Mouse (Mus musculus): ENCODE data around the gene Edar. TPM values are rescaled to one million over a fixed set of nuclear protein-coding genes. Genes with fewer than 3 reads are reported as not detected.

Gene Edar
- polyA plus RNA-seq, 1 experiment from 2014 or later: 1.4 TPM

GRCm38 (mm10) chr10:58651270-58652042, 24.0 kb downstream of the Edar start:
- DNase-seq (ENCODE audit: low spot score): no peak

- no peak for DNase-seq (ENCODE audit: low spot score)
These were observed 26.7 kb downstream of the Edar start for GRCm38 (mm10) chr10:58648787-58649186.

DNA sequence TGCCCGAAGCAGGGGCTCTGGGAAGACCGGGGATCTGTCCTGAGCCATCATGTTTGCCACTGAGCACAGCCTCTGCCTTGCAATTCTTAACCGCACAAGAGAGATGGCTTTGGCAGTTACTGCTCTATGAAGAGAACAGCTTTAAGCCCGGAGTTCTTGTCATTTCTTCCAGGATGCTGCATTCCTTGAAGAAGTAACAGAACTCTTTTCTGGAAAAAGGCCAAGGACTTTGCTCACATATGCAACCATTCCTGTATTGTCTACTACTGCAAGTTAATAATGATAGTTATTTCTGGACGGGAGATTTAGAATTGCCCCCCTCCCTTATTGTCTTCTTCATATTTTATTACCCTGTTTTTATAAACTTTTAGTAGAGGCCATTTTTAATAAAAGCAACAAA, 30.8 kb downstream of the Edar start:
- DNase-seq (ENCODE audit: low spot score): no peak

- no peak for DNase-seq (ENCODE audit: low spot score)
These were observed 31.3 kb downstream of the Edar start for GRCm38 (mm10) chr10:58644194-58644593.

DNA sequence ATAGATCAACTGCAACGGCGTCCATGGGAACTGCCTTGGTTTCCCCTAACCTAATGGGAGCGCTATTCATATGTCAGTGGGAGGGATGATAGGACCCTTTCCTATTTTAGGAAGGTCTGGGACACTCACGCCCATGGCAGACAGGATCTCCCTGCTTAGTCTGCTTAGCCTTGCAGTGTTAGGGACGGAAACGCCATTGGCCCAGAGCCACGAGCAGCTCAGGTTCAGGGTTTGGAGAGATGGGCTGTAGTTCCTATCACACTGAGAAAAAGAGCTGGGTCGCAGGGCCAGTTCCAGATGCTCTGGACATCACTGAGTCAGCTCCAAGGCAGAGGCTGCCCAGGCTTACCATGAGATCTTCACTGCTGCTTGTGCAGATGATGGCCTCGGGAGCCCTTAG, 32.5 kb downstream of the Edar start:
- DNase-seq (ENCODE audit: low spot score): no peak

DNA sequence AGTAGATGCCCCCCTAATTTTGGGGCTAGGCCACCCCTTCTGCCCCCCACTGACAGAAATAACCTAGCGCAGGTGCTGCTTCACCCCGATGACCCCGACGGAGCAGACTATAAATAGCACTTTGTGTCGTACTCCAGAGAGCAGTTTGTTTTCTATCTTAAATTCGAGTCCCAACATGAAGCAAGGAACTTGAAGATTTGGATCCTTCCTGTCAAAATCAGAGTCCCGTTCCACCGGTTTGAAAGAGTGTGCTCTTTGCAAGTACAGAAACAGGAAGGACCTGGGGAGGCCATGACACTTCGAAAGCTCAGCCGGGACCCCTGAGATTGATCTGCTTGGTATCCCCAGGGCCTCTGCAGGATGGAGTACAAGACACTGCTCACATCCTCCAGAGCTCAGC, 33.8 kb downstream of the Edar start:
- no peak for DNase-seq (ENCODE audit: low spot score)

DNA sequence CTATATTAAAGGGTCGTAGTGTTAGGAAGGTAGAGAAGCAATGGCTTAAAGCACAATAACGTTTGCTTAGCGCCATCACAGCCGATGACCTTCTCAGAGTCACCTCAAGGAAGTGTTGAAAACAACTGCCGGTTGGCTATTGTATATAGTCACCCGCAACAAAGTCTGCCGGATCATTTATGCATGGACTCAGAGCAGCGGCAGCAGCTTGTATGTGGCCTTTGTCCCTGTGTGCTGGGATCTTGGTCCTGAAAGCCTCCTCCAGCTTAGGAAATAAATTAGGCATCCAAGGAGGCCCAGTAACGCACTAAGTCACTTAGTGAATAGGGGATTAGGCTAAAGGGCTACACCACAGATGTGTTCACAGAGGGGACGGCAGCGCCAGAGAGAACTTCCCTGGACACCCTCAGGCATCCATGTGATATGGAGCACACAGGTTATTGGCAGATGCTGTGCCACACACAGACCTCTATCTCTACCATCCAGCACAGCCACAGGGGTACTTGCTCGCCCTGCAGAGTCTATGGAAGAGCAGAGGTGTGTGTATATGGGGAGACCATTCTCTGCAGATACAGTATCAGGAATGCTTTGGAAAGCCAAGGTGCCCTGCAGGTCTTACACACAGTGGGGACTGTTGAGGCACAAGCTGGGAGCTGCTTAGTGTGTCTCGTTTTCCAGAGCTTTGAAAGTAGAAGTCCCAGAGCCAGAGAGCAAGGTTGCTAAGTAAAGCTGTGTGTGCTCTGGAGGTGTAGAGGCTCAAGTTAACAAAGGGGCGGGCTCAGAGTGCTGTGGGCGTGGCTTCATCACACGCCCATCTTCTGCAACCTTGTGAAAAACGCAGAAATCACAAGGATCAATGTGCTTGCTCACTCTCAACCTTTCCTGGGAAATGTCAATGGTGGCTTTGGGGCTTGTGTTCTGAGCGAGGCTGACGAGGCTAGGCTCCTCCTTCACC, 34.7 kb downstream of the Edar start:
- no peak for DNase-seq (ENCODE audit: low spot score)

DNA sequence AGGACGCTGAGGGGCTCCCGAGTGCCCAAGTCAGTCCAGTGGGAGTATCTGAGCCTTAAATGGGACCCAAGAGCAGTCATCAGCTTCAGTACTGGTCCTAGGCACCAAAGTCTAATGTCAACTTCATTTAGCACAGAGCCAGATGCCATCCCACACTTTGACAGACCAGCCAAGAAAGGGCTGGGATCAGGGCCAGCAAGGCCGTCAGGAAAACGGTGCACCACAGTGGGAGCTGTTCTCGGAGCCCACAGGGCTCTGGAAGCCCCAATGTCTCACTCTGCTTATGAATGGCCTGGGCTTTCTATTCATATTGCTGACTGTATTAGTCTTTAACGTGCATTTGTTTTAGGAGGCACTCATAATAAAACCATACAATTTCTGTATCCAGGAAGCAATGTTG, 36.2 kb downstream of the Edar start:
- no peak for DNase-seq (ENCODE audit: low spot score)

DNA sequence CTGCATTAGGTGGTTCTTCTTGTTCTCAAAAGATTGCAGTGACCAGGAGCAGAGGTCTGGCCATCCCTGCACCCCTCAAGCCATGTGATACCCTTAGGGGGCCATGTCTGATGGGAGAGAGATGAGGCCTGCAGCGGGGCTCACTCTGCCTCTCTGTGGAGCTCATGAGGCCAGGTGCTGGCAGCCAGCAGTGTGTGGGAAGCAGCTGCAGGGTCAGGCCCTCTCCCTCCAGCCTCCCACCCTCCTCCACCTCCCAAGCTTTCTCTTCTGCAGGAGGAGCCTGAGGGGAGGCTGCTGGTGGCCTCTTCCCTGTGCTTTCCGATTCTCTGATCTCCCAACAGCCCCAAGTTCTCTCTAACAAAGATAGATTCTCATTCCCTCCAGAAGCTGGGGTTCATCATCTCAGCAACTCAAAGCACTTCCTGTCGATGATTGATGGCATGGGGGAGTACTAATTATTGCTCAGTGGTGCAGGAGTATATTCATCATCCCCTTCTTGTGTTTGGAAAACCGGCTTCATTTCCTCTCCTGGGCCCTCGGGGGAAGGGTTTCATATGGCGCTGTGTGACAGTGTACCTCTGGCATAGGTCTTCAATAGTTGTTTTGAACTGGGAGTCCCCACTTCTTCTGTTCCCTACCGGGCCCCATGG, 38.9 kb downstream of the Edar start:
- DNase-seq (ENCODE audit: low spot score): no peak

DNA sequence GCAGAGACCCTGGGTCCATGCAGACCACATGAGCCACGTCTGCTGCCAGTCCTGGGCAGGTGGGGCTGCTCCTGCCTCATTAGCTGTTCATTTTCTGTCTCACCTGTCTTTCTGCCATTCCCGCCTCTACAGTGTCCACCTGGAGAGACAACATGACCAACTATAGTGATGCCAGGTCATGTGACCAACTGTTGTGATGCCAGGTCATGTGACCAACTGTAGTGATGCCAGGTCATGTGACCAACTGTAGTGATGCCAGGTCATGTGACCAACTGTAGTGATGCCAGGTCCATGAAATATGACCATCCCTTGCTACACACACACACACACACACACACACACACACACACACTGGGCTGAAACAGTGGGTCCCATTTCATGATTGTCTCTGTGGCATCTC, 41.9 kb downstream of the Edar start:
- DNase-seq (ENCODE audit: low spot score): no peak

GRCm38 (mm10) chr10:58627569-58627968, 47.9 kb downstream of the Edar start:
- DNase-seq (ENCODE audit: low spot score): no peak

DNA sequence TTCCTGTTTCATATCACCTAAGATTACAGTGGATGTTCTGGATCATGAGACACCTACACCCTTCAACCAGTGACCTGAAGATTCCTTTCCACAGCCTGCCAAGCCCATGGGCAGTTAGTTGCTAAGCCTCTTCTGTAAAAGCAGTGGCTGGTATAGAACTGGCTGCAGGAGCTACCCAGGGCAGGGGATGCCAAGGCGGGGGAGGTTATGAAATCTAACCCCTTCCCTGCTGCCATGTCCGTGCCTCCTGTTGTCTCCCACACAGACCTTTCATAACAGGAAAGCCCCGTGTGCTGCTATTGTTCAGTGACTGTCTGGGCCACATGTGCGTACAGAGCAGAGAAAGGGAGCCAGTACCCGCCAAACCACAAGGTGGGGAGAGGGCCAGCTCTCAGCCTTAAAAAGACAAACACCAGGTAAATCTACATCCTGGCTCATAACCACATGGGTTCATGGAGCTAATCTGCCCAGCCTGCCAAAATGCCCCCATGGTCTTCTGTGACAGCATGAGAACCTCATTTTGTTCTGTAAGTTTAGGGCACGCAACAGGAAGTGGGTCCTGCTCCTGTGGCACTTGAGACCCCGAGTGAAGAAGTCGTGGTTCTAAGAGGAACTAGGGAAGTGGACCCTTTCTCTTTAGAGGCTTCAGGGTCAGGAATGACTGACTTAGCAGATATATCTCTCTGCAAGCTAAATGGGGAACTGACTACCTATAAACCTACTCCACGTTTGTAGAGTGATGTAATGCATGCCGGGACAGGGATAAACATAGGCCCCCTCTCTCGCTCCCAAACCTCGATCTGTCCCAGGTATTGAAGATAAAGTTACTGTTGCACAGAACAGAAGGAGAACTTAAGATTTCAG, 50.4 kb downstream of the Edar start:
- DNase-seq (ENCODE audit: low spot score): no peak

DNA sequence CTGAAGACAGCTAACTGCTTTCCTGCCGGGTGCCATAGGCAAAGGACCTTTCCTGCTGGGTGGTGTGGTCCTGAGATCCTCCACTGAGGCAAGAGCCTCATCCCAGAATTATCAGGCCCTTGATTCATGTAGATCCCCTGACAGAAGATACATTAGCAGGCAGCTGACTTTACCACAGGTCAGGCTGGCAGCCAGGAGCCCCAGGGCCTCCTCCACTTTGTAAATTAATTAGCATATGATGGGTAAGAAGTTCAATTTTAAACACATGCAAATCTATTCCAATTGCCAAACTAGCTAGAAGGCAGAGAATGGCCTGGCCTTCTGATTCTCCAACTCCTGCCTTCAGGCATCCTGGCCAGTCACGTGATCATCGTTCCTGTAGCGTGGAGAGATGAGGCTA, 56.2 kb downstream of the Edar start:
- DNase-seq (ENCODE audit: low spot score): no peak

DNA sequence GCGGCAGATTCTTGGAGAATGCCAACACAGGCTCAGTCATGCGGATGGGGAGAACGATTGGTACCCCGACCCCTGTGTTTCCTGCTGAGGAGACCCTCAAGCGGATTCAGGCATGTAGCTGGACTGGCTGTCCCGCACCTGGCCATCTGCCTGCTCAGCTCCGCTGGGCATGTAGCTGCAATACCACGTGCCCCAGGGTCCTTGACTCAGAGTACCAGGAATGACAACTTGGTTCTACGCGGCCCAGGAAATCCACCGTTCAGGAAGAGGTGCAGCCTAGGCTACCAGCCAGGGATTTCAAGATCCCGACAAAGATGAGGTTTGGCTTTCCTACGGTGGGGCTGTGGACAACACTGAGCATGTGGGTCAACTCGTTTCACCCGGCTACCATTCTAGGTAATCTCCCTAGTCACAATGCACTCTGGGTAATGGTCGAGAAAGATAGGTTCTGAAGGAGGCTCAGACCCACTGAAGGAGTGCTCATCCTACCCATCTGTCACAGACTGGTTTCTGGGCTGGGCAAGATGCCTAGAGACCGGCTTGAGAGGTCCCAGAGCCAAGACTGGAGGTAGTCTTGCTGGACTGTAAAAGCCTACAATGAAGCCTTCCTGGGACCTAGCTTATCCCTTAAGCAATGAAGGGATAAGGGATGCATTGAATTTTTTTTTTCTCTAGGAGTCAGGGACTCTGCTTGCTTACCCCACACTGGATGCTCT, 56.8 kb downstream of the Edar start:
- DNase-seq (ENCODE audit: low spot score): no peak

DNA sequence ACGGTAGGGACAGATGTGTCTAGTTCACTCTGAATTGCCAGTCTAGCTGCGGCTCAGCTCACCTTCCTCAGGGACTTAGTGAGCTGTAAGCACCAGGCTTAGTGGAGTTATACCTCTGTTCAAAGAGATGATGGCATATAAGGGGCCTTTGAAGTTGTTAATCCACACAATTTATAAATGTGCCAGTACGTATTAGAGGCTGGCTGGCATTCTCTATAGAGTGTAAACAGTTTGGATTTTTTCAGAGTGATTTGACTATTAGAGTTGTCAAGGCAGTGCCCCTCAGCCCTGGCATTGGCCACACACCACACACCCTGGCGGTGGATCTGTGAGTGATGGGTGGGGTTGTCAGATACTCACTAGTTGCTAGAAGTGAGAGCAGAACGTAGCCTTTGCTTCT, 58.9 kb downstream of the Edar start:
- DNase-seq (ENCODE audit: low spot score): no peak

DNA sequence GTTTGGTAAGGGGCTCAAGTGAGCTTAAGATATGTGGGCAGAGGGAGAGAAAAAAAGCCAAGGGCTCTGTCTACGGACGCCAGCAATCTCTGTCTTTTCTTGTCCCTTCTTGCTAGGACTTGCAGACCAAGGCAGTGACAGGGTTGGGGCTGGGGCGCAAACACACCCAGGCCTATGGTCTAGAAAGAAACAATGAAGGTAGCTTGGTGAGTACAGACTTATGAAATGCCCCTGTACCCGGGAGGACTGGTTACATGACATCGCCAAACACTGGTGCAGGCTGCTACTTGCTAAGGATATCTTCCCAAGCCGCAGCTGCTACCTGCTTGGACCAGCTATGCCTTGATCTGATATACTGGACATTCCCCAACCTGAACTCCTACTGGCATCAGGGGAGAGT, 60.9 kb downstream of the Edar start:
- no peak for DNase-seq (ENCODE audit: low spot score)

DNA sequence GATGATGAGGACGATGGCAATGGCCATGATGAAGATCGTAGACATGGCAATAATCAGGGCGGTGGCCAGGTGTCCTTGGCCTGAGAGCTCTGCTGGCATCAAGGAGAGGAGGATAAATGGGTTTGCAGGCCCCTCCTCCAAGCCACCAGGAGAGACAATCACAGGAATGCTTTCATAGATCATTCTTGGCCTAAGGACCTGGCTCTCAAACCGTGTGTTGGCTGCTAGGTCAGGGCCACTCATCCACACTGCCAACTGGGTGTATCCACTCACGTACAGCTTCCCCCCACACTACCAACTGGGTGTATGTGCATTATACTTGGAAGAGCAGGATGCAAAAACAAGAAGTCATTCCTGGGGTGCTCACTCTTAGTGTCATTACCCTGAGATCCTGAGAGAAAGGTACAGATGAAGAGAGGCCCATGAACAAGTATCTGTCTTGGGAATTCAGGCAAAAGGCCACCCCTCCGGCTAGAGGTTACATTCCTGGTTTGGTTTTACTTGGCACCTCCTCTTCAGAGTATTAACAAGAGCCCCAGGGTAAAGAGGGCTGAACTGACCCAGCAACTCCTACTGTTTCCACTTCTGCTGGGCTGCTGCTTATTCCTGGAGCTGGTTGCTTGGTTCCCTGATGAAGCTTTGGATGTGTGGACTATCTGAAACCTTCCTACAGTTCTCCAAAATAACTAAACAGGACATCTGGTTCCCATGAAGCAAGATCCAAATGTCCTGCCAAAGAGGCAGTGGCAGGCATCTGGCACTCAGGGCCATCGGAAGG, 64.8 kb downstream of the Edar start:
- DNase-seq (ENCODE audit: low spot score): no peak

DNA sequence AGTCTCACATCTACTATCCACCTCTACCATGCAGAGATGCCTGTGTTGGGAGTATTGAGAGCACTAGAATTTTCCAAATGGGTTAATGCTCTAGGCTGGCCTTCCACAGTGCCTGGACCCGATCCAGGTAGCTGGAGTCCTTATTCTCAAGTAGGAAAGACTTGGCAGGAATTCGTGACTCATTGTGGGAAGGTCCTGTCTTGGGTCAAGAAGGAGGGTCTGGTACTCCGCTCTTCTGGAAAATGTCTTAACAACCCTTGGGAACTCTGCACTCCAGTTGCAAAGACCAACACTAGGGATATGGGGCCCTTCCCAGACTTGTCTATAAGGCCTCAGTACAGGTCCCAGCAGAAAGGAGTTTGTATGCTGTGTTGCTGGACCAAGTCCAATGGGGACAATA, 66.6 kb downstream of the Edar start:
- no peak for DNase-seq (ENCODE audit: low spot score)

DNA sequence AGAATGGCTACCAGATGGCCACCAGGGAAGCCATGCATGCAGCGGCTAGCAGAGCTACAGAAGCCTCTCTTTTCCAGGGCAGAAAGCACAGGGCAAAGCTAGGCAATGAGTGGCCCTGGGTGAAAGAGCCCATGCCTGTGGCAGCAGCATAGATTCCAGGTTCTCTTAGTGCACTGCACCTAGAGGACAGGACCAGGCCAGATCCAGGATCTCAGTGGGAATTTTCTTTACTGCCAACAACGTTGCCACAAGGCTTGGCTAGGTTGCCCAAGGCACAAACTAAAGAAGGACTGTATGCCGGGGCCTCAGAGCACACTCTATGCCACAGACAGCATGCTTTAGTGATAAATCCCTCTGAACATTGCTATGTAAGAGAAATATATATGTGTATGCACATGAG, 69.1 kb downstream of the Edar start:
- no peak for DNase-seq (ENCODE audit: low spot score)

DNA sequence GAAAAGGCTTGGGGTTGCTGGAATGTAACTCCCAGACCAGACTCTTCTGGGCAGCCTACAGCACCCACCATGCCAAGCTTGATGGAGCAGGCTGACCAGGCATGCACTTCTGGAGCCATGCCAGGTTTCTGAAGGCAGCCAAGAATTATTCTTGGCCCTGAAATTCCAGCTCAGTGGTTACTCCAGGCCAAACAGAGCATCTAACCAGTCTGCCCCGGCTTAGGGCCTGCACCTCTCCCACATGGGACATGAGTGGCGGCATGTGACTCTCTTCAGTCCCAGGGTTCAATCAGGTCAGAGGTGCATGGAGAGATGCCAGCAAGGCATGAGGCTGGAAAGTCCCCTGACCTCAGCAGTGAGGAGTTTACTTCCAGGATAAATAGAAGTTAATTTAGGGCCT, 70.7 kb downstream of the Edar start:
- no peak for DNase-seq (ENCODE audit: low spot score)
